Mouse (Mus musculus) hindbrain, postnatal 0 days (tissue): ENCODE results near the gene Plcb3. TPM values are rescaled to one million over a fixed set of nuclear protein-coding genes. Genes with fewer than 3 reads are reported as not detected.

ENCODE experiments used
- ATAC-seq: fragments of 200-750 bp; cut with Nextera tagmentation; 2 replicates; pipeline ENCODE4 v1.8.0; 2017; ENCODE audit warnings: mild to moderate bottlenecking, moderate TSS enrichment, moderate library complexity
- DNase-seq: peaks from one replicate; pipeline ENCODE4 v3.0.0-alpha.2; 2015; ENCODE audit warnings: low spot score
- H3K27ac ChIP-seq: fragments of 300-500 bp; sonication (generic); 2 replicates; pipeline ENCODE4 v1.5.1; 2014; ENCODE audit warnings: mild to moderate bottlenecking
- H3K27me3 ChIP-seq: fragments of 300-500 bp; sonication (generic); 2 replicates; pipeline ENCODE4 v1.6.1; 2014; ENCODE audit warnings: low read length, mixed read lengths; ENCODE audit not compliant: insufficient read depth
- H3K36me3 ChIP-seq: fragments of 300-500 bp; sonication (generic); 2 replicates; pipeline ENCODE4 v1.6.1; 2014; ENCODE audit warnings: low read length, mixed read lengths; ENCODE audit not compliant: insufficient read depth
- H3K4me1 ChIP-seq: fragments of 300-500 bp; sonication (generic); 2 replicates; pipeline ENCODE4 v1.6.1; 2014; ENCODE audit warnings: antibody characterized with exemption, low read length, mixed read lengths; ENCODE audit not compliant: insufficient read depth
- H3K4me2 ChIP-seq: fragments of 300-500 bp; sonication (generic); 2 replicates; pipeline ENCODE4 v1.6.1; 2014; ENCODE audit warnings: low read depth, mild to moderate bottlenecking, low read length, moderate library complexity, mixed read lengths
- H3K4me3 ChIP-seq: fragments of 300-500 bp; sonication (generic); 2 replicates; pipeline ENCODE4 v1.5.1; 2014; ENCODE audit warnings: low read length
- H3K9ac ChIP-seq: fragments of 300-500 bp; sonication (generic); replicated peaks from 2 replicates; pipeline ENCODE4 v1.6.1; 2014; ENCODE audit warnings: mild to moderate bottlenecking, low read length, moderate library complexity, mixed read lengths
- H3K9me3 ChIP-seq: fragments of 300-500 bp; sonication (generic); 2 replicates; pipeline ENCODE4 v1.6.1; 2016; ENCODE audit warnings: low read length, mixed read lengths
- CTCF ChIP-seq: IDR thresholded peaks from 2 replicates; pipeline ENCODE4 v1.5.1; 2016; ENCODE audit warnings: antibody characterized with exemption, control low read depth, low read depth
- WGBS: fragments of 180-500 bp; shearing (Covaris S2); extraction: QIAGEN DNeasy Blood & Tissue Kit; methylation state at CpG from one replicate; pipeline ENCODE4 v1.1.7; 2014; 5-methylcytosine and 5-hydroxymethylcytosine counted together
- polyA plus RNA-seq: library from polyadenylated mRNA; unstranded; fragments of >200 nt; fragmentation: Nextera tagmentation; extraction: Ambion mirVana; gene quantifications from 2 replicates; pipeline ENCODE4 v1.2.1, GENCODE M21; 2015
- total RNA-seq: library from RNA; depleted of rRNA; stranded (reverse); fragments of >200 nt; gene quantifications from 2 replicates; pipeline ENCODE4 v1.2.3, GENCODE M21; 2014

The Plcb3 gene
- total and polyA plus RNA-seq, 2 experiments from 2014 or later, result 11.1 to 18.5 TPM

DNA sequence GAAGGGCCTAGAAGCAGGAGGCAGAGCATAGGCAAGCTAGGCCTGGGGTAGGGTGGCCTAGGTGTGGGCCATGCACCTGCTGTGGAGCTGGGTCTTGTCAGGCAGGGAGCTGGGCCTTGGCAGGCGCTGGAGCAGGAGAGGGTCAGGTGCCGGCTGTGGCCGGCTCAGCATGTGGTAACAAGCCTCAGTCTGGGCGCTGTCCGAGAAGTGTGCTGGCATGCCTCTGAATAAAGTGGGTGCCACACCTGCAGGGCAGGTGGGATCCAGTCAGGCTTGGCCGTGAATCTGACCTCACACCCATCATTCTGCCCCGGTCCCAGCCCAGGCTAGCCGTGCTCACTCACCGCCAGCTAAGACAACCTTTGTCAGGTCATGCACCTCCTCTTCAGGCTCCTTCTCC, 37.7 kb upstream of the Plcb3 start:
- WGBS, result 89% methylated on average over 9 of the region's 9 CpGs
- Histone ChIP-seq H3K9me3 (no peaks in the 10 kb centered on the region), H3K36me3 (peaks cover 5% of the 10 kb centered on the region; the same call in 1 of the 2 replicates), H3K27ac (no peak overlapping the region), H3K4me2 (no peak overlapping the region), H3K4me3 (no peak overlapping the region), H3K4me1 (no peaks in the 10 kb centered on the region), H3K9ac (no peak overlapping the region), H3K27me3 (no peaks in the 10 kb centered on the region)
- no peak for TF ChIP-seq CTCF
- DNase-seq (no peak), ATAC-seq (no peak)

DNA sequence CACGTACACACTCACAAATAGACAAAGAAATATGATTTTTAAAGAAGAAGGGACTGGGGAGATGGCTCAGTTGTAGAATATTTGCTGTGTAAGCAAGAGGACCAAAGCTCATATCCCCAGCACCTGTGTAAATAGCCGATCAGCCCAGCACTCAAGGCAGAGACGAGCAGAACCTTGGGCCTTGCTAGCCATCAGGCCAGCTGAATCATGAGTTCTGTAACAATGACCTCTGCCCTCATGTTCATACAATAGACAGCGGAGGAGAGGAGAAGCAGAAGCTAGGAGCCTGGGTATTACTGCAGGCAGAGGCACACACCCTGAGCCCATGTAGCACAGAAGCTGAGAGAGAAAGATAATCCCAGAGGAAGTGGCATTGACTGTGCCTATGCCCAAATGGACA, 36.2 kb upstream of the Plcb3 start:
- 79% methylated on average over 4 of the region's 4 CpGs for WGBS
- H3K27me3 ChIP-seq, result no peaks in the 10 kb centered on the region

DNA sequence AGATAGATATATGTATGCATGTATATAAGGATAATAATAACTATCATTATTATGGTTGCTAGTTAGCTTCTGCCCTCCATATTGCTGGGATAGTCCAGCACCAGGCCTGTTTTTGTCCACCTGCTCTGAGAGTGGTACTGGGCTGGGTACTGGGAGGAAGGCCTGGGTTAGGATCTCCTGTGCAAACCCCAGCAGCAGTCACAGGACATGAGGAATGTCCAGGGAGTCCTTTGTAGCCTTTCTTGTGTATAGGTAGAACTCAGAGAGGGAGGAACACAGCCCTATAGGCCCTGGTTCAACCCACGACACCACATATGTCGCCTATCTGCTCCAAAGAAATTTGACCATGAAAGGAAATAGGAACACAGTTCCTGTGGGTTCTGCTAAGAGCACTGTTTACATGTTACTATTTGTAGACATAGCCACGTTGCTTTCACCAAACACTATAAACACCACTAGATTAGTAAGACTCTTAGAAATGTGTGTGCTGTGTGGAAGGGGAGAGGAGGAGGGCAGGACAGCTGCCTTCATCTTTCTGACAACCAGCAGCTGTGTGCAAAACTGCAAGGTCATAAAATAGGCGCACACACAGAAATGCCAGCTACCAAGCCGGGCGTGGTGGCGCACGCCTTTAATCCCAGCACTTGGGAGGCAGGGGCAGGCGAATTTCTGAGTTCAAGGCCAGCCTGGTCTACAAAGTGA, 30.8 kb upstream of the Plcb3 start:
- H3K27ac ChIP-seq, result no peak overlapping the region
- 83% methylated on average over 9 of the region's 9 CpGs for WGBS
- DNase-seq, result no peak
- H3K4me2 ChIP-seq, result no peak overlapping the region
- no peak overlapping the region for H3K9ac ChIP-seq
- H3K4me3 ChIP-seq, result no peak overlapping the region
- no peaks in the 10 kb centered on the region for H3K4me1 ChIP-seq
- no peaks in the 10 kb centered on the region for H3K9me3 ChIP-seq
- H3K36me3 ChIP-seq, result no peaks in the 10 kb centered on the region
- TF ChIP-seq CTCF, result no peak
- H3K27me3 ChIP-seq, result no peaks in the 10 kb centered on the region
- ATAC-seq, result no peak

More for the DNA sequence above, 36.2 kb upstream of the Plcb3 start:
- no peak overlapping the region for H3K4me2 ChIP-seq
- no peak overlapping the region for H3K27ac ChIP-seq
- no peak overlapping the region for H3K9ac ChIP-seq
- no peak for TF ChIP-seq CTCF
- no peaks in the 10 kb centered on the region for H3K9me3 ChIP-seq
- ATAC-seq (no peak), DNase-seq (no peak)
- no peaks in the 10 kb centered on the region for H3K36me3 ChIP-seq
- no peaks in the 10 kb centered on the region for H3K4me1 ChIP-seq
- H3K4me3 ChIP-seq, result no peak overlapping the region

DNA sequence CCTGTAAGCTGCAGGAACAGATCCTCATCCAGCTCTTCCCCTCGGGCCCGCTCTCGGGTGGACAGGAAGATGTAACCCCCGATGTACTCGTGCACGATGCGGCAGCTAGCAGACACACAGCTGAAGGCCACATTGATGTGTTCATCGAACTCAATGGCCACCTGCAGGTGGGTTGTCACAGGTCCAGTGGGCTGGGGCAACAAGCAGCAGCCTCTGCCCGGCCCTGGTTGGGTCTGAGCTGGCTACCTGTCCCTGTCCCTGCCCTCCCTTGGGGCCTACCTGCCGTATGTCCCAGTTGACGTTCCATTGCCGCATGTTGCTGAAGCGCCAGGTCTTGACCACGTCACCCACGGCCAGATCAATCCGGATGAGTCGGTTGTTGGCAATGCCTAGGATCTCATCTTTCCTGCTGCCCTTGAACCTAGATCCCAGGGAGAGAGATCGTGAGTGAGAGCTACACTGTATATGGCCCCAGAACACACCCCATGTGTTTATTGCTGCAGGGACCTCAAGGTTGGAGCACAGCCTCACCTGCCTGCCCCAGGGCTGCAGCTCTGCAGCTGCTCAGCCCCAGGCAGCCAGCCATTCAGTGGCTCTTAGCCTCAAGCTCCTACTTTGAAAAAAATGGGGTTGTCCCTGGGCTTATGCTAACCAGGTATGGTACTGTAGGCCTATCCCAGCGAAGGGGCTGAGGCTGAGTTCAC, 23.2 kb upstream of the Plcb3 start:
- Histone ChIP-seq H3K9ac (no peak overlapping the region), H3K4me2 (no peak overlapping the region), H3K4me3 (no peak overlapping the region), H3K27ac (no peak overlapping the region), H3K9me3 (no peaks in the 10 kb centered on the region), H3K36me3 (peaks cover 4% of the 10 kb centered on the region; the same call in 1 of the 2 replicates), H3K27me3 (no peaks in the 10 kb centered on the region), H3K4me1 (peaks cover 17% of the 10 kb centered on the region)
- no peak for TF ChIP-seq CTCF
- no peak for DNase-seq
- WGBS, result 92% methylated on average over 19 of the region's 19 CpGs
- ATAC-seq, result no peak

DNA sequence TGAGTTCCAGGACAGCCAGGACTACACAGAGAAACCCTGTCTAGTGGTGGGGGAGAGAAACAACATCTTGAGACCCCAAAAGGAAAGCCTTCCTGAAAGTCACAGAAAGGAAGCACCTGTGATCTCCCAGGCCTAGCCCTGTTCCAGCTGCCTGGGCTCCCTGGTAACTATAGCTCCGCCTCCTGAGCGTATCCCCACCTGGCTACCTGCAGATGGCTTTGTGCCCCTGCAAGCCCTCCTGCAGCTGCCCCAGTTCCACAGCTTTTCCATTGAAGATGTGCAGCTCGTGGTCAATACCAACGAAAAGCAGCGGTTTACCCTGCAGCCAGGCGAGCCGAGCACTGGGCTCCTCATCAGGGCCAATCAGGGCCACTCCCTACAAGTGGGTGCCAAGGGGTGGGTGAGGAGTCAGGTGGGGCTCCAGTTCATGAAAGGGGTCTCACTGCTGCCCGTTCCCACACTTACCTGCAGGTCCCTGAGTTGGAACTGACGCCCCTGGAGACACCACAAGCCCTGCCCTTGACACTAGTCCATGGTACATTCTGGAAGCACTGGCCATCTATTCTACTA, 21.5 kb upstream of the Plcb3 start:
- DNase-seq (no peak), ATAC-seq (no peak)
- TF ChIP-seq CTCF, result no peak

DNA sequence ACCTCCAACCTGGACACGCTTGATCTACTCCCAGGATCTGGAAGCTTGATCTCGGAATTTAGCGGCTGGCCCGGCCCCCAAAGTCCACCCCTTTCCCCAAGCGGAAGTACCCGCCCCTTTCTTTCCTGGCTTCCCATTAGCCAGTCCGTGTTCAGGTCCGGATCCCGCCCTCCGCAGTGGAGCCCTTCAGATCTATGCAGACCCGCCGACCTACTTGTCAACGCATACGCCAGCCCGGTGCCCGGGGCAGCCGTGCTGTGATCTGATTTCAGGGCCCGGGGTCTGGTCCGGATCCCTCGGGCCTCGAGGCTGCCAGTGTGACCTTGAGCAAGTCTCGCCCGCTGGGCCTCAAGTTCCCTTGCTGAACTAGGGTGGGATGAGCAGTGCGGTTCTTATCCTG, 19.7 kb upstream of the Plcb3 start, which contains the start of the genes Nudt22 and Trpt1:
TSS of gene Nudt22 (minus strand) at position 112 of the 400 bp plus-strand sequence.
TSS of gene Trpt1 (plus strand) at position 126 of the 400 bp plus-strand sequence.
- WGBS, result 1% methylated on average over 24 of the region's 24 CpGs
- H3K9me3 ChIP-seq, result no peaks in the 10 kb centered on the region
- H3K9ac ChIP-seq, result peak within 1 kb of the TSS; percentile 70
- no peak for TF ChIP-seq CTCF
- peaks cover 18% of the 10 kb centered on the region for H3K4me1 ChIP-seq
- H3K27me3 ChIP-seq, result no peaks in the 10 kb centered on the region
- peak within 1 kb of the TSS; percentile 91 for H3K4me2 ChIP-seq
- peaks cover 4% of the 10 kb centered on the region; the same call in 1 of the 2 replicates for H3K36me3 ChIP-seq
- DNase-seq (peak; percentile 90), ATAC-seq (peak; percentile 77)
- peak within 1 kb of the TSS; percentile 63 for H3K4me3 ChIP-seq
- peak within 1 kb of the TSS; percentile 75 for H3K27ac ChIP-seq

More for the DNA sequence above, 21.5 kb upstream of the Plcb3 start:
- WGBS, result 83% methylated on average over 9 of the region's 9 CpGs
- H3K4me3 ChIP-seq, result no peak overlapping the region
- H3K4me1 ChIP-seq, result peaks cover 18% of the 10 kb centered on the region
- H3K27ac ChIP-seq, result no peak overlapping the region
- H3K9me3 ChIP-seq, result no peaks in the 10 kb centered on the region
- no peaks in the 10 kb centered on the region for H3K27me3 ChIP-seq
- no peak overlapping the region for H3K9ac ChIP-seq
- H3K4me2 ChIP-seq, result no peak overlapping the region
- H3K36me3 ChIP-seq, result peaks cover 4% of the 10 kb centered on the region; the same call in 1 of the 2 replicates
